Mouse (Mus musculus): ENCODE data around the gene Lhfpl2. TPM values are rescaled to one million over a fixed set of nuclear protein-coding genes. Genes with fewer than 3 reads are reported as not detected.

Gene Lhfpl2
- polyA plus RNA-seq, 1 experiment from 2014 or later, result 30.1 TPM

- Histone ChIP-seq H3K9me3 (replicated peaks) (no peaks in the 10 kb centered on the region), H3K27ac (no peak overlapping the region), H3K36me3 (0 out of 2 replicates have a peak, but pooled peaks cover 8% of the 10 kb centered on the region), H3K9ac (no peak overlapping the region), H3K27me3 (no peaks in the 10 kb centered on the region), H3K4me1 (peaks cover 12% of the 10 kb centered on the region; the same call in 1 of the 2 replicates), H3K4me2 (replicated peaks) (no peak overlapping the region), H3K4me3 (no peak overlapping the region)
- ATAC-seq (ENCODE audit: low FRiP score), result no peak
- WGBS, result 87% methylated on average over 1 of the region's 1 CpGs
These were observed 132.8 kb downstream of the Lhfpl2 start for GRCm38 (mm10) chr13:94190386-94190785.

- Histone ChIP-seq H3K9ac (no peak overlapping the region), H3K4me3 (no peak overlapping the region), H3K27me3 (no peaks in the 10 kb centered on the region), H3K4me1 (peaks cover 4% of the 10 kb centered on the region; the same call in 1 of the 2 replicates), H3K27ac (no peak overlapping the region), H3K9me3 (replicated peaks) (no peaks in the 10 kb centered on the region), H3K4me2 (replicated peaks) (no peak overlapping the region), H3K36me3 (0 out of 2 replicates have a peak, but pooled peaks cover 11% of the 10 kb centered on the region)
- 93% methylated on average over 4 of the region's 4 CpGs for WGBS
- no peak for ATAC-seq (ENCODE audit: low FRiP score)
These were observed 135.6 kb downstream of the Lhfpl2 start for GRCm38 (mm10) chr13:94193227-94193626.

GRCm38 (mm10) chr13:94198616-94199015 lies 141.0 kb downstream of the Lhfpl2 start:
- 91% methylated on average over 6 of the region's 6 CpGs for WGBS
- Histone ChIP-seq H3K9ac (no peak overlapping the region), H3K4me1 (no peaks in the 10 kb centered on the region), H3K27me3 (no peaks in the 10 kb centered on the region), H3K4me3 (no peak overlapping the region), H3K4me2 (replicated peaks) (no peak overlapping the region), H3K27ac (no peak overlapping the region), H3K36me3 (0 out of 2 replicates have a peak, but pooled peaks cover 3% of the 10 kb centered on the region), H3K9me3 (replicated peaks) (no peaks in the 10 kb centered on the region)
- no peak for ATAC-seq (ENCODE audit: low FRiP score)

- Histone ChIP-seq H3K9ac (no peak overlapping the region), H3K4me1 (no peaks in the 10 kb centered on the region), H3K27me3 (no peaks in the 10 kb centered on the region), H3K4me2 (replicated peaks) (no peak overlapping the region), H3K9me3 (replicated peaks) (no peaks in the 10 kb centered on the region), H3K4me3 (no peak overlapping the region), H3K27ac (no peak overlapping the region), H3K36me3 (0 out of 2 replicates have a peak, but pooled peaks cover 7% of the 10 kb centered on the region)
- WGBS, result 62% methylated on average over 8 of the region's 8 CpGs
- no peak for ATAC-seq (ENCODE audit: low FRiP score)
These were observed 142.2 kb downstream of the Lhfpl2 start for GRCm38 (mm10) chr13:94199829-94200228.

DNA sequence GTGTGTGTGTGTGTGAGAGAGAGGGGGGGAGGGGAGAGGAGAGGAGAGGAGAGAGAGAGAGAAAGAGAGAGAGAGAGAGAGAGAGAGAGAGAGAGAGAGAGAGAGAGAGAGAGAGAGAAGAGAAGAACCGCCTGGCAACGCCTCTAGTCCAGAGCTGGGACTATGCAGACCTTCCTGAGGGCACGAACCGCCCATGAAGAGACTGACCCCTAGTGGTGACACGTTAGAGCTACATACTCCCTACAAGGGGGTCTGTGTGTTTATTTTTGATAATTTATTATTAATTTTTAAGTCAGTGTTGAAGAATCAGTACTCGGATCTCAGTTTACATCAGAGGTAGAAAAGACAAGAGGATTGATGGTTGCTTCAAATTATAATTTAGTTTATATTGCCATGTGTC lies 147.6 kb downstream of the Lhfpl2 start:
- Histone ChIP-seq H3K27ac (no peak overlapping the region), H3K4me1 (no peaks in the 10 kb centered on the region), H3K27me3 (no peaks in the 10 kb centered on the region), H3K36me3 (peaks cover 28% of the 10 kb centered on the region), H3K9ac (no peak overlapping the region), H3K4me2 (replicated peaks) (no peak overlapping the region), H3K4me3 (no peak overlapping the region), H3K9me3 (replicated peaks) (peaks cover 4% of the 10 kb centered on the region; the same call in 1 of the 2 replicates)
- WGBS, result 10% methylated on average over 6 of the region's 6 CpGs
- ATAC-seq (ENCODE audit: low FRiP score), result peak; percentile 74; the same call in 1 of the 2 replicates

DNA sequence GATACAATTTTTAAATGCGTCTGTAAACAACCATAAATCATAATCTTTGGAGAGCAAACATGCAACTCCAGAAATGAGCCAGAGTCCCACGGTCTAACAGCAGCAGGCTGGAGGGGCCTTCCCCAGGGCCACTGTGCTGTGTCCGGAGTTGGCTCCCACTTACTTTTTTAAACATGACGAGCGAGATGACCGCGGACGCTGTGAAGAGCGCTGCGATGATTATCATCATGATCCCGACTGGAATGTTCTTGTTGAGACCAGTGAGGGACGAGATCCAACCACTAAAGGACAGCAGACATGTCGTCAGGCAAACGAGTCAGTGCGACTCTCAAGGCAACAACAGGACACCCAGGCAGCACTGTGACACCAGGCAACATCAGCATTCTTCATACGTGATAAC lies 150.4 kb downstream of the Lhfpl2 start:
- no peak overlapping the region for H3K4me2 ChIP-seq (replicated peaks)
- no peak overlapping the region for H3K27ac ChIP-seq
- H3K4me1 ChIP-seq, result peaks cover 6% of the 10 kb centered on the region
- no peak overlapping the region for H3K9ac ChIP-seq
- H3K27me3 ChIP-seq, result no peaks in the 10 kb centered on the region
- H3K9me3 ChIP-seq (replicated peaks), result peaks cover 4% of the 10 kb centered on the region; the same call in 1 of the 2 replicates
- no peak overlapping the region for H3K4me3 ChIP-seq
- peaks cover 28% of the 10 kb centered on the region for H3K36me3 ChIP-seq
- WGBS, result 98% methylated on average over 16 of the region's 16 CpGs
- no peak for ATAC-seq (ENCODE audit: low FRiP score)

- Histone ChIP-seq H3K27ac (no peak overlapping the region), H3K9me3 (replicated peaks) (peaks cover 4% of the 10 kb centered on the region; the same call in 1 of the 2 replicates), H3K9ac (no peak overlapping the region), H3K4me2 (replicated peaks) (no peak overlapping the region), H3K36me3 (peaks cover 27% of the 10 kb centered on the region), H3K27me3 (no peaks in the 10 kb centered on the region), H3K4me3 (no peak overlapping the region), H3K4me1 (peaks cover 6% of the 10 kb centered on the region)
- ATAC-seq (ENCODE audit: low FRiP score), result no peak
These were observed 151.3 kb downstream of the Lhfpl2 start for GRCm38 (mm10) chr13:94208892-94209291.

DNA sequence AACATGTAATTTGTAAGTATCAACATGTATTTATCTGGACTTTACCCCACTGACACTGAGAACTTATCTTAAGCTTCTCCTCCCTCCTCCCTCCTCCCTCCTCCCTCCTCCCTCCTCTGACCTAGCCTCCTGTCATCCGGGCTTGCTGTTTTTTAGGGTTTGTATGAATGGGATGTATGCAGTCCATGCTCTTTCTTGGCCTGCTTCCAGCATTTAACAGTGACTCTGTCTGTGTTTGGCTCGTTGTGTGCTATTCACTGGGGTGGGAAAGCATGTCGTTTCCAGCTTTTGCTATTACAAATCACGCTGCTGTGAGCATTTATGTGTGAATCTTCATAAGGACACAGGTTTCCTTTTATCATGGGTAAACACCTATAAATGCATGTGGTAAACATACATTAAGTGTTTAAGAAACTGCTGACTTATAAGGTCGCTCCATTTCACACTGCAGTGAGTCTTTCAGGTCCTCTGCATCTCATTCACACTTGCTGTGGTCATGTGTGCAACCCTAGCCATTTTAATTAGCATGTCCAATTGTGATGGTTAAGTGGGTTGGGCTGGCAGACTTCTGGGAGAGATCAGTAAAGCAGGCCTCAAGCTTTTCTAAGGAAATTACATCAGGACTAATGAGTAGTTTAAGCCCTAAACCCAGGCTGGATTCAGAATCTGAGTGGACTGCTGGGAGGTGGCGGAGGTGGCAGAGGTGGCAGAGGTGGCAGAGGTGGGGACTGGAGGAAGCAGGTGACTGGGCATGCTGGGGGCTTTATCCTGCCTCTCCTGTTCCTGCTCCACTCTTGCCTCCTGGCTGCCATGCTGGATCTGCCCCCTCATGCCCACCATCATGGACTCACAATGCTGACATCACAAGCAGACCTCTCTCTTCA lies 153.9 kb downstream of the Lhfpl2 start:
- H3K27ac ChIP-seq, result peak overlapping the region; percentile 13; the same call in 1 of the 2 replicates
- H3K4me1 ChIP-seq, result peaks cover 6% of the 10 kb centered on the region
- no peak overlapping the region for H3K4me2 ChIP-seq (replicated peaks)
- WGBS, result 58% methylated on average over 6 of the region's 6 CpGs
- H3K36me3 ChIP-seq, result peaks cover 24% of the 10 kb centered on the region
- ATAC-seq (ENCODE audit: low FRiP score), result peak; percentile 86
- no peak overlapping the region for H3K4me3 ChIP-seq
- H3K9me3 ChIP-seq (replicated peaks), result peaks cover 4% of the 10 kb centered on the region; the same call in 1 of the 2 replicates
- H3K27me3 ChIP-seq, result no peaks in the 10 kb centered on the region
- H3K9ac ChIP-seq, result no peak overlapping the region

DNA sequence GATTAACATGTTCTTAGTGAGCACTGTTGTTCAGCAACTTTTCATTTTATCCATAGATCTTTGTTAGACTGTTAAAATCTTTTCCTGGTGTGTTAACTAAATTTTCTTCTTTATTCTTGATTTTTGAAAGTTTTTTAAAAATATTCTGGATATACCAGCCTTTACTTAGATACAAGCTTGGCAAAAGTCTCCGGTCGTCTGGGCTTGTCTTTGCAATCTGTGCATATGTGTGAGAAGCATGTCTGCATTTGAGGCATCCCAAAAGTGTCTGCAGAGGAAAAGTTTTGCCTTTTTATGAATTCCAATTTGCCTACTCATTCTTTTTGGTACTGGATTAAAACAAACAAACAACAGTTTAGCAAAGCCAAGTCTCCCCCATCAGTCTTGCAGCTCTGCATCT lies 154.6 kb downstream of the Lhfpl2 start:
- 0 out of 2 replicates have a peak overlapping the region, but pooled peaks have one; percentile 13 for H3K27ac ChIP-seq
- WGBS, result 97% methylated on average over 2 of the region's 2 CpGs
- H3K9me3 ChIP-seq (replicated peaks), result peaks cover 4% of the 10 kb centered on the region; the same call in 1 of the 2 replicates
- no peak for ATAC-seq (ENCODE audit: low FRiP score)
- no peak overlapping the region for H3K9ac ChIP-seq
- H3K4me2 ChIP-seq (replicated peaks), result no peak overlapping the region
- H3K27me3 ChIP-seq, result no peaks in the 10 kb centered on the region
- H3K36me3 ChIP-seq, result peaks cover 21% of the 10 kb centered on the region
- no peak overlapping the region for H3K4me3 ChIP-seq
- H3K4me1 ChIP-seq, result peaks cover 6% of the 10 kb centered on the region

GRCm38 (mm10) chr13:94212716-94213115 lies 155.1 kb downstream of the Lhfpl2 start:
- Histone ChIP-seq H3K4me1 (peaks cover 6% of the 10 kb centered on the region), H3K4me2 (replicated peaks) (no peak overlapping the region)
- 85% methylated on average over 2 of the region's 2 CpGs for WGBS

GRCm38 (mm10) chr13:94223609-94224008 lies 166.0 kb downstream of the Lhfpl2 start:
- Histone ChIP-seq H3K9ac (no peak overlapping the region), H3K36me3 (peaks cover 17% of the 10 kb centered on the region), H3K4me2 (replicated peaks) (no peak overlapping the region), H3K27ac (no peak overlapping the region), H3K4me1 (no peaks in the 10 kb centered on the region), H3K4me3 (no peak overlapping the region), H3K27me3 (no peaks in the 10 kb centered on the region), H3K9me3 (replicated peaks) (no peaks in the 10 kb centered on the region)
- no peak for ATAC-seq (ENCODE audit: low FRiP score)
- 81% methylated on average over 14 of the region's 14 CpGs for WGBS

More at GRCm38 (mm10) chr13:94212716-94213115, 155.1 kb downstream of the Lhfpl2 start:
- Histone ChIP-seq H3K27me3 (no peaks in the 10 kb centered on the region), H3K9ac (no peak overlapping the region), H3K9me3 (replicated peaks) (peaks cover 4% of the 10 kb centered on the region; the same call in 1 of the 2 replicates), H3K36me3 (peaks cover 20% of the 10 kb centered on the region), H3K27ac (no peak overlapping the region), H3K4me3 (no peak overlapping the region)
- ATAC-seq (ENCODE audit: low FRiP score), result no peak

GRCm38 (mm10) chr13:94224717-94225705 lies 167.4 kb downstream of the Lhfpl2 start:
- 94% methylated on average over 38 of the region's 38 CpGs for WGBS
- no peak overlapping the region for H3K9ac ChIP-seq
- H3K9me3 ChIP-seq (replicated peaks), result no peaks in the 10 kb centered on the region
- H3K4me3 ChIP-seq, result no peak overlapping the region
- no peak overlapping the region for H3K27ac ChIP-seq
- H3K36me3 ChIP-seq, result peaks cover 17% of the 10 kb centered on the region
- H3K4me2 ChIP-seq (replicated peaks), result no peak overlapping the region
- H3K27me3 ChIP-seq, result no peaks in the 10 kb centered on the region
- ATAC-seq (ENCODE audit: low FRiP score), result no peak
- no peaks in the 10 kb centered on the region for H3K4me1 ChIP-seq

All from hindbrain, embryonic 12.5 days (tissue).